ENCODE assay signal across 27 mouse cellular contexts in the genomic region with DNA sequence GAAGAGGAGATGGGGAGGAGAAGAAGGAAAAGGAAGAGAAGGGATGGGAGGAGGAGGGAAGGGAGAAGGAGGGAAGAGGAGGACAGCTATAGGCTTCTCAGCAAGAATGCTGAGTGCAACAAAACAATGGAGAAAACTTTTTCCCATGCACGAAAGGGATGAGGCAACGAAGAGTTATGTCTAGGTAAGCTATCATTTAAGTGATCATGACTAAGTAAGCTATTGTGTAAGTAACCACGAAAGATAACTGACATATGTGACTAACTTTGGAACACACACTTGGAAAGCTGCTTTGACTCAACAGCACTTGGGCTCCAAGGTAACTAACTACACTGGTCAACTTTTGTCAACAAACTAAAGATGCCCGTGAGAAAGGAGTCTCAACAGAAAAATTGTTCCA.
"Had no signal": no experiment of that assay in that cellular context is flagged by ENCODE, and none has a peak within 500 bp of the region (broad histone marks: within the 10 kb centered on the region; RNA-seq: fewer than 3 reads in every experiment).

No protein-coding gene starts in this region.

- H3K4me3 ChIP-seq: gastrocnemius, adult 2 months; heart, adult 2 months; heart, embryonic 13.5 days; heart, embryonic 15.5 days; hindbrain, embryonic 13.5 days; hindbrain, embryonic 15.5 days; kidney, embryonic 15.5 days; limb, embryonic 13.5 days; limb, embryonic 15.5 days; liver, embryonic 12.5 days had no signal

- H3K4me2 ChIP-seq: heart, embryonic 11.5 days; heart, embryonic 13.5 days; heart, embryonic 15.5 days; hindbrain, embryonic 13.5 days; hindbrain, embryonic 15.5 days; kidney, embryonic 15.5 days; limb, embryonic 13.5 days; limb, embryonic 15.5 days; liver, embryonic 12.5 days had no signal

- DNase-seq: gastrocnemius, adult 2 months; gastrocnemius, postnatal 10 days; gastrocnemius, postnatal 25 days; heart, adult 2 months; heart, postnatal 14 days; heart, postnatal 36 days; kidney, adult 11 months; kidney, adult 2 months; kidney, adult 9 months; kidney, postnatal 14 days; kidney, postnatal 36 days; layer of hippocampus, adult 9-11 months; layer of hippocampus, postnatal 36 days; left cerebral cortex, postnatal 4 days had no signal

- H3K27ac ChIP-seq: gastrocnemius, adult 2 months; heart, adult 2 months; heart, embryonic 13.5 days; heart, embryonic 15.5 days; hindbrain, embryonic 13.5 days; hindbrain, embryonic 15.5 days; hindbrain, postnatal 0 days; kidney, embryonic 15.5 days; kidney, postnatal 0 days; limb, embryonic 13.5 days; limb, embryonic 15.5 days; liver, embryonic 12.5 days; liver, embryonic 14.5 days had no signal

- H3K9ac ChIP-seq: heart, embryonic 13.5 days; heart, embryonic 15.5 days; hindbrain, embryonic 13.5 days; hindbrain, embryonic 15.5 days; kidney, embryonic 15.5 days; limb, embryonic 13.5 days; limb, embryonic 15.5 days; liver, embryonic 12.5 days; liver, embryonic 14.5 days had no signal

- H3K36me3 ChIP-seq: heart, embryonic 13.5 days; heart, embryonic 15.5 days; hindbrain, embryonic 13.5 days; hindbrain, embryonic 15.5 days; kidney, embryonic 15.5 days; limb, embryonic 13.5 days; limb, embryonic 15.5 days; liver, embryonic 12.5 days had no signal

- H3K27me3 ChIP-seq: heart, embryonic 13.5 days; heart, embryonic 15.5 days; hindbrain, embryonic 13.5 days; kidney, embryonic 15.5 days; limb, embryonic 13.5 days; limb, embryonic 15.5 days; liver, embryonic 12.5 days had no signal

- H3K9me3 ChIP-seq: heart, embryonic 13.5 days; heart, embryonic 15.5 days; hindbrain, embryonic 13.5 days; hindbrain, embryonic 15.5 days; kidney, embryonic 15.5 days; limb, embryonic 13.5 days; limb, embryonic 15.5 days; liver, embryonic 12.5 days had no signal

- H3K4me1 ChIP-seq: liver, embryonic 12.5 days had no signal

- ATAC-seq: hindbrain, postnatal 0 days; intestine, embryonic 16.5 days; liver, embryonic 12.5 days had no signal
